Mouse (Mus musculus) embryonic facial prominence, embryonic 14.5 days (tissue): ENCODE data around the gene Ccer1. TPM values are rescaled to one million over a fixed set of nuclear protein-coding genes. Genes with fewer than 3 reads are reported as not detected.
A peak's percentile ranks its signal among the peaks of the same experiment; 100 is the strongest.

Source experiments
- ATAC-seq: fragments of 200-750 bp; cut with Nextera tagmentation; 2 replicates; pipeline ENCODE4 v1.8.0; 2017; ENCODE audit warnings: low read depth, moderate number of reproducible peaks, moderate TSS enrichment
- DNase-seq: peaks from one replicate; pipeline ENCODE4 v3.0.0-alpha.2; 2015; ENCODE audit warnings: low spot score
- H3K27ac ChIP-seq: fragments of 300-500 bp; sonication (generic); replicated peaks from 2 replicates; pipeline ENCODE4 v1.5.1; 2014; ENCODE audit warnings: low read depth, mild to moderate bottlenecking, low read length, moderate library complexity
- H3K27me3 ChIP-seq: fragments of 300-500 bp; sonication (generic); replicated peaks from 2 replicates; pipeline ENCODE4 v1.6.1; 2014; ENCODE audit warnings: low read length; ENCODE audit not compliant: control insufficient read depth, insufficient read depth
- H3K36me3 ChIP-seq: fragments of 300-500 bp; sonication (generic); 2 replicates; pipeline ENCODE4 v1.6.1; 2014; ENCODE audit warnings: low read length, mixed read lengths; ENCODE audit not compliant: control insufficient read depth, insufficient read depth
- H3K4me1 ChIP-seq: fragments of 300-500 bp; sonication (generic); 2 replicates; pipeline ENCODE4 v1.6.1; 2014; ENCODE audit warnings: antibody characterized with exemption, low read length; ENCODE audit not compliant: control insufficient read depth, insufficient read depth
- H3K4me2 ChIP-seq: fragments of 300-500 bp; sonication (generic); 2 replicates; pipeline ENCODE4 v1.6.1; 2014; ENCODE audit warnings: low read depth, mild to moderate bottlenecking, low read length, moderate library complexity, mixed read lengths
- H3K4me3 ChIP-seq: fragments of 300-500 bp; sonication (generic); 2 replicates; pipeline ENCODE4 v1.5.1; 2014; ENCODE audit warnings: low read depth, mild to moderate bottlenecking, low read length
- H3K9ac ChIP-seq: fragments of 300-500 bp; sonication (generic); 2 replicates; pipeline ENCODE4 v1.6.1; 2014; ENCODE audit warnings: low read depth, mild to moderate bottlenecking, low read length, moderate library complexity, mixed read lengths
- H3K9me3 ChIP-seq: fragments of 300-500 bp; sonication (generic); 2 replicates; pipeline ENCODE4 v1.6.1; 2016; ENCODE audit warnings: low read length; ENCODE audit not compliant: control insufficient read depth
- WGBS: fragments of 180-500 bp; shearing (Covaris S2); extraction: QIAGEN DNeasy Blood & Tissue Kit; methylation state at CpG from one replicate; pipeline ENCODE4 v1.1.7; 2014; 5-methylcytosine and 5-hydroxymethylcytosine counted together
- polyA plus RNA-seq: library from polyadenylated mRNA; unstranded; fragments of >200 nt; fragmentation: Nextera tagmentation; extraction: Ambion mirVana; gene quantifications from 2 replicates; pipeline ENCODE4 v1.2.1, GENCODE M21; 2014

Ccer1 gene
- polyA plus RNA-seq, 1 experiment from 2014 or later, result not detected

GRCm38 (mm10) chr10:97689425-97689824 lies 3.4 kb upstream of the Ccer1 start:
- WGBS, result 59% methylated on average over 3 of the region's 3 CpGs
- no peaks in the 10 kb centered on the region for H3K36me3 ChIP-seq
- peak; percentile 68 for DNase-seq

GRCm38 (mm10) chr10:97693398-97694135 lies 708 bp downstream of the Ccer1 start:
- no peak overlapping the region for H3K9ac ChIP-seq
- no peaks in the 10 kb centered on the region for H3K27me3 ChIP-seq
- H3K4me2 ChIP-seq, result no peak overlapping the region
- H3K4me1 ChIP-seq, result no peaks in the 10 kb centered on the region
- no peaks in the 10 kb centered on the region for H3K36me3 ChIP-seq
- no peak for ATAC-seq
- no peak for DNase-seq
- H3K9me3 ChIP-seq, result peaks cover 3% of the 10 kb centered on the region; the same call in 1 of the 2 replicates
- no peak overlapping the region for H3K4me3 ChIP-seq
- H3K27ac ChIP-seq, result no peak overlapping the region
- WGBS, result 92% methylated on average over 37 of the region's 37 CpGs

More at GRCm38 (mm10) chr10:97689425-97689824, 3.4 kb upstream of the Ccer1 start:
- Histone ChIP-seq H3K9ac (no peak overlapping the region), H3K4me2 (no peak overlapping the region), H3K27me3 (no peaks in the 10 kb centered on the region), H3K9me3 (no peaks in the 10 kb centered on the region; the same call in 1 of the 2 replicates), H3K4me1 (no peaks in the 10 kb centered on the region), H3K27ac (no peak overlapping the region), H3K4me3 (no peak overlapping the region)
- no peak for ATAC-seq

GRCm38 (mm10) chr10:97702321-97702720 lies 9.5 kb downstream of the Ccer1 start:
- Histone ChIP-seq H3K27me3 (no peaks in the 10 kb centered on the region), H3K27ac (no peak overlapping the region), H3K36me3 (no peaks in the 10 kb centered on the region), H3K4me1 (no peaks in the 10 kb centered on the region), H3K4me2 (no peak overlapping the region), H3K9ac (no peak overlapping the region), H3K4me3 (no peak overlapping the region), H3K9me3 (no peaks in the 10 kb centered on the region)
- DNase-seq, result no peak
- ATAC-seq, result no peak

GRCm38 (mm10) chr10:97704562-97704961 lies 11.7 kb downstream of the Ccer1 start:
- H3K36me3 ChIP-seq, result no peaks in the 10 kb centered on the region
- DNase-seq, result peak; percentile 82
- no peak for ATAC-seq
- no peak overlapping the region for H3K27ac ChIP-seq
- WGBS, result 43% methylated on average over 1 of the region's 1 CpGs
- no peaks in the 10 kb centered on the region for H3K9me3 ChIP-seq
- no peak overlapping the region for H3K9ac ChIP-seq
- no peak overlapping the region for H3K4me2 ChIP-seq
- H3K4me1 ChIP-seq, result no peaks in the 10 kb centered on the region
- no peak overlapping the region for H3K4me3 ChIP-seq
- no peaks in the 10 kb centered on the region for H3K27me3 ChIP-seq

GRCm38 (mm10) chr10:97712687-97713086 lies 19.8 kb downstream of the Ccer1 start:
- Histone ChIP-seq H3K27ac (no peak overlapping the region), H3K9ac (no peak overlapping the region), H3K4me2 (no peak overlapping the region), H3K9me3 (no peaks in the 10 kb centered on the region), H3K4me1 (no peaks in the 10 kb centered on the region), H3K27me3 (no peaks in the 10 kb centered on the region), H3K4me3 (no peak overlapping the region), H3K36me3 (no peaks in the 10 kb centered on the region)
- ATAC-seq (peak; percentile 68; the same call in 1 of the 2 replicates), DNase-seq (peak; percentile 84)
- 2% methylated on average over 5 of the region's 5 CpGs for WGBS

- Histone ChIP-seq H3K4me2 (no peak overlapping the region), H3K27me3 (no peaks in the 10 kb centered on the region), H3K9ac (no peak overlapping the region), H3K4me3 (no peak overlapping the region), H3K27ac (no peak overlapping the region), H3K9me3 (no peaks in the 10 kb centered on the region), H3K36me3 (no peaks in the 10 kb centered on the region), H3K4me1 (no peaks in the 10 kb centered on the region)
- DNase-seq (no peak), ATAC-seq (no peak)
- WGBS, result 83% methylated on average over 4 of the region's 4 CpGs
Measured at GRCm38 (mm10) chr10:97714584-97714983, 21.7 kb downstream of the Ccer1 start.

GRCm38 (mm10) chr10:97715289-97715906 lies 22.5 kb downstream of the Ccer1 start:
- WGBS, result 73% methylated on average over 3 of the region's 3 CpGs
- Histone ChIP-seq H3K27ac (no peak overlapping the region), H3K4me1 (no peaks in the 10 kb centered on the region), H3K9me3 (no peaks in the 10 kb centered on the region), H3K4me2 (no peak overlapping the region), H3K4me3 (no peak overlapping the region), H3K27me3 (no peaks in the 10 kb centered on the region), H3K36me3 (no peaks in the 10 kb centered on the region), H3K9ac (no peak overlapping the region)
- ATAC-seq (no peak), DNase-seq (no peak)

GRCm38 (mm10) chr10:97717233-97717632 lies 24.4 kb downstream of the Ccer1 start:
- H3K4me1 ChIP-seq, result no peaks in the 10 kb centered on the region
- H3K27ac ChIP-seq, result no peak overlapping the region
- H3K9me3 ChIP-seq, result no peaks in the 10 kb centered on the region
- DNase-seq (no peak), ATAC-seq (no peak)
- H3K4me2 ChIP-seq, result no peak overlapping the region
- no peaks in the 10 kb centered on the region for H3K27me3 ChIP-seq
- no peaks in the 10 kb centered on the region for H3K36me3 ChIP-seq
- 67% methylated on average over 1 of the region's 1 CpGs for WGBS
- H3K9ac ChIP-seq, result no peak overlapping the region
- H3K4me3 ChIP-seq, result no peak overlapping the region

GRCm38 (mm10) chr10:97718021-97718420 lies 25.2 kb downstream of the Ccer1 start:
- DNase-seq, result no peak

More at GRCm38 (mm10) chr10:97718021-97718420, 25.2 kb downstream of the Ccer1 start:
- Histone ChIP-seq H3K27ac (no peak overlapping the region), H3K4me2 (no peak overlapping the region), H3K27me3 (no peaks in the 10 kb centered on the region), H3K4me1 (no peaks in the 10 kb centered on the region), H3K9ac (no peak overlapping the region), H3K9me3 (no peaks in the 10 kb centered on the region), H3K36me3 (no peaks in the 10 kb centered on the region), H3K4me3 (no peak overlapping the region)
- ATAC-seq, result no peak
- WGBS, result 59% methylated on average over 2 of the region's 2 CpGs
